Mouse (Mus musculus): ENCODE data around the gene Trappc12.

Gene Trappc12

DNA sequence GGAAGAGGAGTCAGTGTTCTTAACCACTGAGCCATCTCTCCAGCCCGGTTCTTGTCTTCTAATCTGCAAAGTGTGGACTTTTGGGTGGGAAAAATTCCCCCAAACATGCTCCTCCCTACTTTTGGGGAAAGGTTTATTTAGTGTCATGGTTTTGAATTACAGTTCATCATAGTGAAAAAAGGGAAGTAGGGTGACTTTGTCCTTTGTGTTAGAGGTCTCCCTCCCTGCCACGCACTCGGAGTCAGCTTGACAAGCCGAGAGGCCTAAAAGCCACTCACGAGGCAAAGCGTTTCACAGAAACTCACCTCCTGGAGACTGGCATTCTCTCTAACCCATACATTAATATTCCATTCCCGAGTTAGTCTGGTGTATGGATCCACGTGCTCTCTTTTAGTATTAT is 17.6 kb downstream of the Trappc12 start:
- DNase-seq: no peak

DNA sequence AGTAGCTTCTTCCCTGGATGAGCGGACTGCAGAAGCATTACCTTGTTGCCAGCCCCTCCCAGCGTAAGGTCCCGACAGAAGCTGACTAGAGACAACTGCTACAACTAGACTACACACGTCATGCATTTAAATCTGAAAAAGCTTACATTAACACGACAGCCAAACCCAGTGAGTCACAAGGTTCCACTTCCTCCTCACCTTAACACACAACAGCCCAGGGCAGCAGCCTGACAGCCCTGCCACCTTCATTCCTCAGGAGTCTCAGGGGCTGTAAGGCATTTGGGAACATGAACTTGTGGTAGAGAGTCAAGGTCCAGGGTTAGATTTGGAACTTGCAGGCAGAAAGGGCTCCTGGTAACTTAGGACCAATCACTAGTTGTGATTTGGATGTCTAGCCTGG is 23.2 kb downstream of the Trappc12 start:
- peak; percentile 8 for DNase-seq

DNA sequence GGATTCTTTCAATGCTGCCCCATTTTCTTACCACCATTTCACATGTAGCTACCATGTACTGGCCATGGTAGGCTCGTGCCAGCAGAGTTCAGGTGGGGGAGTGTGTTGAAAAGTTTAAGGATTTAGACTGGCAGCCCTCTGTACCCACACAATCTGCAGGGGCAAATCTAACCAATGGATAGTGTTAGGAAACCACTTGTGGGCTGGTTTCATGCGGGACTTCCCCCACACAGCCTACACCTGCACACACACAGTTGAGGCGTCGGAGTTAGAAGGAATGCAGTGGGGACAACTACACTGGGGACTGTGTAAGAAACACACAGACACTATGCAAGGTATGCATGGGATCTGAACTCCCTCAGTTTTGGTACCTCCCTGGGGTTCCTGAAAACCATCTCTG is 24.1 kb downstream of the Trappc12 start:
- no peak for DNase-seq

DNA sequence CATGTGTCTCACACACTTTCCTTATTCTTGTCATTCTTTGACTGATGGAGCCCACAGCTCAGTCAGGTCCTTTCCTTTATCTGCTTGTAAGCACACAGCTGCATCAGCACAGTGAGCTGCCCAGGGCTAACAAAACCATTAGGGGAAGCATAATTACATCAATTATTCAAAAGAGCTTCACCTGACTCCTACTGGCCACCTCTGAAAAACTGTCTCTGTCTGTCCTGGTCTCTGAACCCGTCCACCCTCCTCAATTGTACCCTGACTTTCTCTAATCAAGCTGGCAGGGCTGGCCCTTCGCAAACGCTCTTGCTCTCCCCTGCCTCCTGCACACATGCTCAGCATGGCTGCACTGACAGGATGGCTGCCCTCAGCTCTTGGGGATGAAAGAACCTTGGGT is 25.9 kb downstream of the Trappc12 start:
- no peak for DNase-seq

DNA sequence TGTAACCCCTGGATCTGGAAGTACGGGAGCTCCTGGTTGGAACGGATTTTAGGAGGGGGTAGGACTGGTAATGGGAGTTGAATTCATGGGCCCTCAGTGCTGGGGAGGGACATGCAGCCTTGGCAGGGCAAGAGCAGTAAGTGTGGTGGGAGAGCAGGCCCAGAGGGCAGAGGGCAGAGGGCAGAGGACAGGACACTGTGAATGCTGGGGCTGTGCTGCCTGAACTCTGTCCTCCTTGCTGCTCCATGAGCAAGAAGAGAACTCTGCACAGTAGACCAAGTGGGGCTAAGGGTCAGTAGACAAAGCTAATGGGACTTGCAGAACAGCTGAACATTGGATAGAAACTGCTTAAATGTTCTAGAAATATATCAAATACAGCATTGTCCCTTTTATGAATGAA is 32.2 kb downstream of the Trappc12 start:
- no peak for DNase-seq

DNA sequence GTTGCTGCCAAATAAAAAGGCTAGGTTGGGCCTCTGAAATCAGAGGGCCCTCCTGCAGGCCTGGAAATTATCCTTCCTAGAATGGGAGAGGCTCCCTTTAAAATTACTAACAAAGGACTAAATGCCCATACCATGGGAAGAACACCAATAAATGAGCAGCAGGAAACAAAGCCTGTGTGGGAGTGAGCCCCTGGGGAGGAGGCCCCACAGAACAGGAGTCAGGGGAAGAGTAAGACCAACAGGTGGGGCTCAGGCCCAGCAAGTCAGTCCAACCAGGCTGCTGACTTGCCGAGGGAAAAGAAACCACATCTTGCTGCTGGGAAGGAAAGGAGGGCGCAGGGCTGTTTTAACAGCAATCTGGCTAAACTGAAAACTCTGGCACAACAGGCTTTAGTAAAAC is 33.2 kb downstream of the Trappc12 start:
- no peak for DNase-seq

DNA sequence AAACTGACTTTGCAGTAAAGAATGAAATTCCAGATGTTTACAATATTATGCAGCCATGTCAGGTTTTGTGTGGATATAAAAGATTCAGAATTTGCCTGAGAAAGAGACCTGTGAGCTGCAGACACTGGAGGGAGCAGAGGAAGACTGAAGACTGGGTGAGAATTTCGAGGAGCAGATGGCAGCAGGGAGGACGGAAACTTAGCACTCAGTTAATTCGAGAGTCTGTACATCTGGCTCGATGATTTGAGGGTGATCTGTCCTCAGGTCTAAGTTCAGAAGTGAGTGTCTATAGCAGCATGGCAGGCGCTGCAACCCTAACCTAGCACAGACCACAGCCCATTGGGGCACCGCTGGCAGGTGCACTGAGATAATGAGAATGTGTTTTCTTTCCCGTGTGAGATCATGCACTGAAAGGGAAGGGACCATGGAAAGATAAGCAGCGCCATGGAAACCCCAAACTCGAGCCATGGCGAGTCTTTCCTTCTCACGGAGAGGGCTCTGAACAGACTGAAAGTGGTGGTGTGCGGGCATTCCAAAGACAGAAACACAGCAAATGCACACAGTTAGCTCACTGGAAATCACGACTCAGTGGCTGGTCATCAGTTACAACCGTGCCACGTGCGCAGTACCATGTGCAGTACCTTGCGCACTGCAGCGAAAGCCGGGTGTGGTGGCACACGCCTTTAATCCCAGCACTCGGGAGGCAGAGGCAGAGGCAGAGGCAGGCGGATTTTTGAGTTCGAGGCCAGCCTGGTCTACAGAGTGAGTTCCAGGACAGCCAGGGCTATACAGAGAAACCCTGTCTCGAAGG is 35.2 kb downstream of the Trappc12 start:
- DNase-seq: no peak

DNA sequence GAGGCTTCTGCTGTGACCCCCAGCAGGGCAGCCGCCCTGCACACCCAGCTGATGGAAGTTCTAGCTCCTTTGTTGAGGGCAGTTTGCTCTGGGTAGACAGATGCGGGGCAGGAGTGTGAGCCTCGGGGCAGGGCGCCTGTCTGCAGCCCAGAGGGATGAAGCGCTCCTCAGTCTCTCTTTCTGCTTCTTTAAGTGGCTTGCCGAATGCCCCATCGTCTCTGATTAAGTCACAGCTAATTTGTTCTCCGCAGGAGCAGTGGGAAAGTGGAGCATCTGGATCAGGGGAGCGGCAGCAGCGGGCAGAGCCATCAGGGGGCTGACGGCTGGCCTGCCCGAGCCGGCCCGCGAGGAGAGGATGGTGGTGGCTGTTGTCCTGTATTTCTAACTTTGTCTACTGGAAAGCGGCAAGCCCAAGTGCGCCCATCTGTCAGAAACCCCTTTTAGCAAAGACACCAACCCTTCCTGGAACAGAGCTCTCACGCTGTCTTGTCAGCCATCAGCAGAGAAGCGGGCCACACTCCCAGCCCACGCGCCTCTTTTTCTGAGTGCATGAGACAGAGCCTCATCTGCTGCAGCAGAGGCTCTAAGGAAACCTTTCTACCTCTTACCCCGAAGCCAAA is 39.6 kb downstream of the Trappc12 start:
- no peak for DNase-seq

DNA sequence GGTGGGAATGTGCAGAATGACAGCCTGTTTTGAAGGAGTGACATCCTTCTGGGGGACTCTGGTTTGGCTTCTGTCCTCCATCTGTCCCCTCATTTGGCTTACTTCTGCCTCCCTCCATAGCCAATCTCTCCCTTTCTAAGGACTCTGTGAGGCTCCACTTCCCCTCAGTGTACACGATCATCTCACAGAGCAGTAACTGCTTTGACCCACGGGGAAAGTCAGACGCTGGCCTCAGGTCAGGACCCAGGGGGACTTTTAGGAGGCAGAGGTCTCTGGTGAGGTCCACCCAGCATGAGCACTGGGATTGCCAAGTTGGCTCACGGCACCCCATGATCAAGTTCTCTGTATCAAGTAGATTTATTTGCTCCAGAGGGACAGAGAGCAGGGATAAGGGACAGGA is 42.1 kb downstream of the Trappc12 start:
- no peak for DNase-seq

DNA sequence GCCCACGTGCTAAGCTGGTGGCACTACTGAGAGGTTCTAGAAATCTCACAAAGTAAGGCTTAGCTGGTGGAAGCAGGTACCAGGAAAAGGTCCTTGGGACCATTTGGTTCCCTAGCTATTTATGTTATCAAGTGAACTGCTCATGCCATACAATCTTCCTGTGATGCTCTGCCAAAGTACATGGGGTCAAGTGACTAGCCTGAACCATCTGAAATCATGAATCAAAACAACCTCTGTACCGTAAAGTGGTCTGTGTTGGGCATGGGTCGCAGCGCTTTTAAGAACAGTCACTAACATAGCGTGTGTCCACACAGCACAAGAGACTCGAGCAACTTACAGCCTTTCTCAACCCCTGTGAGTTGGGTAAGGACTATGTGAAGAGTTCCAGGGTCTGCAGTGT is 45.1 kb downstream of the Trappc12 start:
- no peak for DNase-seq

DNA sequence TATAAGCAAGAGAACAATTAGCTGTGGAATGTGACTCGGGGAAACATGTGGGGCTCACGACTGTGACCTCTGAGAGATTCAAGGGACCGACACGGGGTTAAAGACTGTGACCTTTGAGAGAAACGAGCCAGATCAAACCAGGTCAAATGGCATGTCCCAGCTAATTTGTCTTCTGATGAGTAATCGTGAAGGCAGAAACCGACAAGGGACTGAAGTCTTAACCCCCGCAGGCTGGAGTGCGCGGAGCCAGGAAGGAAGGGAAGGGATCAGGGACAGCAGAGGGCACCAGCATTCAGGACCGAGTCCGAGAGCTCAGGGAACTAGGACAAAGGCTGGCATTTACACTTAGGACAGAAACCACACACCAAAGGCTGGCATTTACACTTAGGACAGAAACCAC is 45.9 kb downstream of the Trappc12 start:
- no peak for DNase-seq

DNA sequence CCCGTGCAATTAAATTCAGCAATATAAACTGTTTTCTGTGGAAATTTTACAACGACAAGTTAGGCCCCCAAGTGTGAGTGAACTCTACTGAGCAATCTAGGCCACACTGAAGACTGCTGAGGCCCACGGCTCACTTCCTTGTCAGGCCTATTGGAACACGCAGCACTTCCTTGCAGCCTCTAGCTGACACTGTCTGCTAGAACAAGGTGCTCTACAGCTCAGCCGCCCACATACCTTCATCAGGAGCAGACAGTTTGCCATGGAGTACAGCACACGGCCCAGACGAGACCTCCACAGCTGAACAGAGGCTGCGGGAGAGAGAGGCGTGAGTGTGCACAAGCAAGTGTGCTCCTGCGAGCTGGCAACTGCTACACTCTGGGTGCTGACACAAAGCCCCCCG is 49.0 kb downstream of the Trappc12 start:
- DNase-seq: no peak

DNA sequence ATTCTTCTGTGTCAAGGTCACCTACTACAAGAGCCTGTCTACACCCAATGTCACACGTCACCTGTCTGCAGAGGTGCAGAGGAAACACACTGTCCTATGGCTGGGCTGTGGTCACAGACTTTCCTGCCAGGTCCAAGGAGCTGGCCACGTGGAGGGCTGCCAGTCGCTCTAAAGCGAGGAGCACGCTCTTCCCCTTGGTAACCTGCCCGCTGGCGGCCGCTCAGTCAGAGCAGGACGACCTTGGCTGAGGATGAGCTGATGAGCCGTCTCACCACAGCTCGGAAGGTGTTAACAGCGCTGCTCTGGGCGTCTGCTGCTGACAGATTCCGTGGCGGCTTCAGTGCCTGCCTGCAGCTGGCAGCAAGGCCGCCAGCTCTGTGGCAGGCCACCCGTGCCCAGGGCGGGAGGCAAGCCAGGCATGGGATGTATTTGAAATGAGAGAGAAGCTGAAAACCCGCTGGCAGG is 49.7 kb downstream of the Trappc12 start:
- DNase-seq: no peak

DNA sequence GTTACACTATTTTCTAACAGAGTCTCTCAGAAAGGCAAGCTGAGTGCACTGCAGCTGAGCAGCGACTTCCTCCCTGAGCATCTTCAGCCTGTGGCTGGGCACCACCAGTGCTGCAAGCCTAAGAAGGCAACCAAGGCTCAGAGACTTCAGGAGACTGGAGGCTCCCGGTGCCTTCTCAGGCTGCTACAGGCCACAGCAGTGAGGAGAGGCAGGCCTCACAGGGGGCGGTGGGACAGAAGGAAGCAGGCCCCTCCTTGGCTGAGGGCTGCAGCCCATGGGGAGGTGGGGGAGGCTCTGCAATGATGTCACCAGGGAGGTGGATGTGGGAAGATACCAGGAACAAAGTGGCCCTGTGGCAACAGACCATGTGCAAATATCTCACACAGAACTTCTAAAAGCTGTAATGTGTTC is 50.2 kb downstream of the Trappc12 start:
- DNase-seq: no peak

DNA sequence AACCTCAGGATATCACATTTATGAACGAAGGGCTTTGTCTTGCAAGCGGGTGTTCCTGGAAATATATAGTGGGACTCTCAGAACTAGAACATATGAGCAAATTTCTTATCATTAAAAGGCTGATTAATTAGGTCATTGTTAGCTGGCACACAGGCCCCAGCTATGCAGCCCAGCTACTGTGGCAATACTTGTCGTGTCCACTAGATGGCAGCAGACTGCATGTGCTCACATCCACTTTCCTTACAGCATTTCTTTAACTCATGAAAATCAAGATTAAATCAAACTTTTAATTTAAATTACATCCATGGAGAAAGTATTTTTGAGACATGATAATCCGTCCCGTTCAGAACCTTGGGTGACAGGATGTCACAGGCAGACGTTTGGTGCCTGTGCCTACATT is 50.6 kb downstream of the Trappc12 start:
- peak; percentile 86 for DNase-seq

DNA sequence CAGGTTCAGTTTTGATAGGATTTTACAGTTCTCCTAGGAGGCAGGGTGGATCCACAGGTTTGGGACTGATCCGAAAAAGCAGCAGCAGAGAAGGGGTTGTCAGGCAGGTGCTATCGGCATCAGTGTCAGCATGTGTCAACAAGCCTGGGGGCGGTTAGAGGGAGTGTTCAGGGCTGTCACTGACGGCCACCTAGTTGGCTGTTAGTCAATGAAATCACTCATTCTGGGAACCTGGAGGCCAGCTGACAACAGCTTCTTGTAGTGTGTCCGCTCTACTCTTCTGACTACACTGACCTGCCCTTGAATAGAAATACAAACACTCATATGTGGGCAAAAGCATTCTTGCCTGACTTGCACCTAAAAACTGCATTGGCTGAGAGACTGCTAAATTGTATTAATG is 51.2 kb downstream of the Trappc12 start:
- peak; percentile 10 for DNase-seq

DNA sequence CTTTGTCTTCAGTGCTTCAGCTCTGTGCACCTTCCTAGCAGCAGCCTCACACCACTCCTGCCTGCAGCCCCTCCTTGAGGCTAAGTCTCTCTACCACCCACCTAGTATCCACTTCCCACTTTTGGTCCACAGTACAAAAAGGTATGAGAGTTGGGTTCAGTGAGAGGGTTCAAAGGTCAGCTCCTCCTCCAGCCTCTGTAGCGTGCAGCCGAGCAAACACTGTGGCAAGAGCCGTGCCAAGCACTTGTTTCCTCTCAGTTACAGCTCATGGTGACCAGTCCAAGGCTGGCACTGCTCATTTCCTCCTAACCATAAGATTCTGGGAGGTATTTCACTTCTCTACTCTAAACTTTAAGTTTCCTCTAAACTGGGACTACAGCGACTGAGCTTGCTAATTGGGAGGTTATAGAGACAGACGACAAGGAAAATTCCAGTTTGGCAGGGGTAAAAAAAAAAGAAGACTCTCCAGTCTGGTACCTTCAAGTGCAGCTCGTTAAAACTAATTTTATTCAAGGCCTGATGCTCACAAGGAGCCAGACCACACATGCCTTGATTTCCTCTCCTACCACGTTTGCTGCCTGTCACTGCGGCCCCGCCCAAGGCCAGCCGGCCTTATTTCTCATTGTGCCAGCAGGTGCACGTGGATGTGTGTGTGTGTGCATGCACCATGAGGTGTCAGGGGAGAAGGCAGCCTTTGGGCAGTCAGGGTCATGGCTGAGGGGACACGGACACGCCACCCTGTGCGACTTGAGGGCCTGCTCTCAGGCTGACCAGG is 52.3 kb downstream of the Trappc12 start:
- DNase-seq: peak; percentile 76

DNA sequence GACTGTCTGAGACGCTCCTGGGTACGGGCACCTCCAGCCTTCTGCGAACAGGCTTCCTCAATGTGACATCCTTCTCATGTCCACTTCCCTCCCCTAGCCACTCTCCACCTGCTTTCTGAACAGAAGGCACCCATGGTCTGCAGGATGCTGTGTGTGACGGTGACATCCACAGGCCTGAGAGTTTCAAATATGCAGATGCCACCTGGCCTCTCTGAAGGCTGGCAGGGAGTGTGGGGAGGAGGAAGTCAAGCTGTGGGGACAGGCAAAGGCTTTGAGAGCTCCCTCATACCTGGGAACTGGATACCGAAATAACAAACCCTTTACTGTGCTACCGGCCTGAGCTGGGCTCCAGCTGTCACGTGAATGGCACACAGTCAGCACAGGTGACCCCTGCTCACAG is 55.5 kb downstream of the Trappc12 start:
- DNase-seq: no peak

DNA sequence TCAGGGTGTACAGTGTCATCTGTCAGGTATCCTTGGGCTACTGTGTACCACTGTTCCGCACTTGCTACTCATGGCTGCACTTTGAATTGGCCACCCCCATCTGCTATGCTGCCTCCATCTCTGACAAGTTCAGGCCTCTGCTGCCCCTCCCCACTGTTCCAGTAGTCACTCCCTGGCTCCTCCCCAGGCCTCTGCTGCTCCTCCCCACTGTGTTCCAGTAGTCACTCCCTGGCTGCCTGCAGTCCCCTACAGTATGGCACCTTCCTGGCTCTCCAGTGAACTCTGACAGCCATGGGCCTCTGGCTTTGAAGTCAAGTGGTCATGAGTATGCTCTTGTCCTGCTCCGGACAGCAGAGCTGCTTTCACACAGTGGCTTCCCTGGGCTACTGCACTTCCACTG is 56.0 kb downstream of the Trappc12 start:
- DNase-seq: peak; percentile 62

DNA sequence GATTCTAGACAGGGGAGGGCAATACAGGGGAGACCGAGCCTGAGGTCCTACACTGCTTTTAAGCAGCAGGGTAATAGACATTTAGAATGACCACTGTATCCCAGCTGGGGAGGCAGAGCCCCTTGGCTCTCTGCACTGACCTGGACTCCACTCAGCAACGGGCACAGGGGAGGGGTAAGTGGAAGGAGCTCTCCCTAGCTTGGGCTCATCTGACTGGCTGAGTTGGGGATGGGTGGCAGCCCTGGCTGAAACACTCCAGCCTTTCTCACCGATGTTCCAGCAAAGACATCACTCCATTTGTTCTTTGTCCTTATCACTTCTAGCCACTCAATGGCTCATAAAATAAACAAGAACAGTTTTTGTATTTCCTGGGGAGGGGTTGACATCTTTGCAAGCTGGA is 56.5 kb downstream of the Trappc12 start:
- DNase-seq: no peak

DNA sequence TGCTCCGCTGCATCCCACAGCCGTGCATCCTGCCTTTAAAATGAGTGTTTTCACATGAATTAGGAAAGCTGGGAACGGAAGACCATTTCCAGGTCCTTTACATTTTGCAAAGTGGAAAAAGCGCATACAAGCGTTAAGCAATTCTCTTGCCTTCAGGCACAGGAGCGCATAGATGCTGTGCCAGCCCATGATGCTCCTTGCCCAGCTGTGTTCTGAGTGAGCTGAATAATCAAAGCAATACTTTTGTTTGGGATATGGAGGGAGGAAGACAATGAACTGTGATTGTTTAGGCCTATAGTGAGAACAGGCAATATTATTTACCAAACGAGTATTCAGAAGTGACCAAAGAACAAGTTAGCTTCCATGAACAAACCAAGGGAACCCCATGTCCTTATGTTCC is 59.5 kb downstream of the Trappc12 start:
- DNase-seq: no peak

DNA sequence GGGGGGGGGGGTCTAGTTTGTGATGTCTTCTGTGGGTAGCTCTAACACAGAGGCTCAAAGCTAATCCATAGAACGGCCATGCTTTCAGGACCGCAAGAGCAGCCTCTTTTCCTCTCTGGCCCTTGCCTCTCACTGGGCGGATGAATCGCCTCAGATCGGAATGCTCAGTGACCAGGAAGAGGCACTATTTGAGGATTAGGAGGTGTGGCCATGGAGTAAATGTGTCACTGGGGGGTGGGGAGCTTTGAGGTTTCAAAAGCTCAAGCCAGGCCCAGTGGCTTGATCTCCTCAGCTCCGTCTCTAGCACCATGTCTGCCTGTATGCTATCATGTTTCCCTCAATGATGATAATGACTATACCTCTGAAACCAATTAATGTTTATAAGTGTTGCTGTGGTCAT is 61.3 kb downstream of the Trappc12 start:
- no peak for DNase-seq

DNA sequence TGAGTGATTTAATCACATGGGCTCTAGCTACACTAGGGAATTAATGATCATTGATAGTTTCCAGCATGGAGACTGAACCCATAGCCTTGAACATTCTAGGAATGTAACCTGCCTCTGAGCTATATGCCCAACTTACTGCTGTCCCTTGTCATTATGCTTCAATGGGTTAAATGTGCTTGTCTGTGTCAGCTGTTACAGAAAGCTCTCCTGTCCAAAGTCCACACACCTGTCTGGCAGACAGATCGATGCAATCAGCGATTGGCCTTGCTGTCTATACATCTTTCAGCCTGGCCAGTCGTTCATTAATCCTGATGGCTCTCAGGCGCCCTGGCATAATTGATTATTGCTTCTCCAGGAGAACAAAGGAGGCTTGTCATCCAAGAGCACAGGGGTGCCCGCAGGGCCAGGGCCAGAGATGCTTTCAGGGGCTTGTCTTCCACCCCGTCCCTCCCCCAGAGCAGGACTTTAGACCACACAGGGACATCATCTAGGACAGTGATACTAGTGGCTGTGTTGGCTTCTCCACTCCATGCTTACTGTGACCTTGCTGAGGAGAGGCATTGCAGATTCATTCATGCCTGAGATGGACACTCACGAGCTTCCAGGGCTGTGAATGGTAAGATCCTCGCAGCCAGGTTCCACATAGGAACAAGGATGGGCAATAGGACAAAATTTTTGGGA is 63.9 kb downstream of the Trappc12 start:
- no peak for DNase-seq

Data from lung, postnatal 36 days (tissue).